Mouse (Mus musculus): ENCODE results near the gene Grsf1.

Gene Grsf1

GRCm38 (mm10) chr5:88688583-88689187 is 12.7 kb upstream of the Grsf1 start:
- no peak for DNase-seq (ENCODE audit: low spot score in 2 of 2)

DNA sequence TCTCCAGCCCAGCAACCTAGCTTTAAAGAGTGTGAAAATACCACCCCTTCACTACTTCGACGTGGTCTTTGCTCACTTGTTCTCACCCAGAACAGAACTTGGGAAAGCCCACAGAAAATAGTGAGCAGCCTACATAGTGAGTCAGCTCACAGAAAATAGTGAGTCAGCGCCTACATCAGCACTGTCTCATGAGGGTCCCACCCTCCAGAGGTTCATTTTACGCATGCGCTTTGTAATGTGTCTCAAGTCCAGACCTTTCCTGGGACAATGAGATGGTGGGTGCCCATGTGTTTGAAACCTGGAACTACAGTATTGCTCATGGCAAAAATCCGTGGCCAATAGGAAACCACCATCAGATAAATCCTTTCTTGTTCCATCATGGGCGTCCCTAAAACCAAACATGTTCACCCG is 12.0 kb upstream of the Grsf1 start:
- DNase-seq (ENCODE audit: low spot score in 2 of 2): no peak

DNA sequence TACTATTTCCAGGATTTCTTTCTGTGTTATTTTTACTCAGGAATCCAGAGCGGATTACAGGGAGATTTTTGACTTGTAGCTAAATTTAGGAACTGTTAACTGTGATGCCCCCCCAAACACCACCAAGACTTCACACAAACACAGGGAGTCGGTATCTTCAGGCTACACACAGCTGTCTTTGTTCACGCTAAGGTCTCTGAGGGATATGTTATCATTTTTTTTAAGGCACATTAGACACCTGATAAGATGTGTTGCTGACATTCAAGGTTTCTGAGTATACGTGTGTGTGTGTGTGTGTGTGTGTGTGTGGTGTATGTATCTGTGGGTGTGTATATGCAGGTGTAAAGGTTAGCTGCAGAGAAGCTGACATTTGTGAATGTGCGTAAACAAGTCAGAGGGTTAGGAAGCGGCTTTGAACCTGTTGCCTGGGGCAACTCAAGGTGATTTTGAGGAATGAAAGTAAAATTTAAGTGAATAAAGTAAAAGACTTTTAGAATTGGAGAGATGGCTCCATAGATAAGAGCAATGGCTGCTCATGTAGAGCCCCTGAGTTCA is 9.9 kb upstream of the Grsf1 start:
- no peak for DNase-seq (ENCODE audit: low spot score in 2 of 2)

DNA sequence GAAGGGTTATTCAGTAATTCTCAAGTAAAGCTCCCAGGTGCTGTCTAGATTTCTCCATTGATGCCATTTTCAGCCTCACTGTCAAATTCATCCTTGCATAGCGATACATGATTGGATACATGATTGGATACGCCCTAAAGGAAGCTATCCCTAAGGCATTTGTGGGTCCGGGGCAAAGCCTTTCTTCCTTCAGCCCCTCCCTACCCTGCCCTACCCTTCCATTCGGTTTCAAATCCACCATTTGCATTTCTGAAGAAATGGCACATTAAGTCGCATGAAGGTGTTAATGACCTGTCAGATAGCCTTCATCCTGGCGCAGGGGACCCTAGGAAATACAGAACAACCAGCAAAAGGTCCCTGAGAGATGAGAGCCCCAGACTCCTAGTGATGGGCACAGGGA is 9.3 kb upstream of the Grsf1 start:
- no peak for DNase-seq (ENCODE audit: low spot score in 2 of 2)

DNA sequence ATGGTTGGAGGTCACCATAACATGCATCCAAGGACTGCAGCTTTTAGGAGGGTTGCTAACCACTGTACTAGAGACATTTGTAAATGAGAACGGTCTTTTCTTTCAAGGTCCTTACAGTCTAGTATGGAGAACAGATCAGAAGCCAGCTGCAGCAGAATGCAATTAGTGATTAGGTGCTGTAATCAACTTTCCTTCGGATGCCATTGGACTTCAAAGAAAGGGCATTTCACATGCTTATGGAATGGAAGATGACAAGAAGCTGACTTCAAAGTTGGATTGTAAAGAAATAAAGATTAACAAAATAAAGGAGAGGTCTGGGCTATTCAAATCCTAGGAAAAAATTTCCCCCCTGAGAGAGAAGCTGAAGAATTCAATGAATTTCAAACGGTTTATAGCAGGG is 8.3 kb upstream of the Grsf1 start:
- DNase-seq (ENCODE audit: low spot score in 2 of 2): no peak

DNA sequence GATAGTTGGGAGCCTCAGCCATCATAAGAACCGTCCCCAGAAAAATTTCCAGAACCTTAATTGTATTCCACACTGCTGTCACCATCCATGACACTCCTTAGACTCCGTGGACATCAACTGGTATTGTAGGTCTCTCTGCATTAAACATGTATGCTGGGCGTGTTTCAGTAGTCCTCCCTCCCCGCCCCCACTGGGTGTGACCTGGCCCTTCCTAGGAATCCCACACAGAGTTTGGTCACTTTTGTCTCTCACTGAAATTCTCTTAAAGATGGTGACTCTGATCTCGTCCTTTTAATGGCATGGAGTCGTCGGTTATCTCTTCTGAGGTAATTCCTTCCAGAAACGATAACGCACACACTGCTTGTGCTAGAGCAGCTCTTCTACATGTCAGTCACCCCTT is 7.7 kb upstream of the Grsf1 start:
- DNase-seq (ENCODE audit: low spot score in 2 of 2): no peak

DNA sequence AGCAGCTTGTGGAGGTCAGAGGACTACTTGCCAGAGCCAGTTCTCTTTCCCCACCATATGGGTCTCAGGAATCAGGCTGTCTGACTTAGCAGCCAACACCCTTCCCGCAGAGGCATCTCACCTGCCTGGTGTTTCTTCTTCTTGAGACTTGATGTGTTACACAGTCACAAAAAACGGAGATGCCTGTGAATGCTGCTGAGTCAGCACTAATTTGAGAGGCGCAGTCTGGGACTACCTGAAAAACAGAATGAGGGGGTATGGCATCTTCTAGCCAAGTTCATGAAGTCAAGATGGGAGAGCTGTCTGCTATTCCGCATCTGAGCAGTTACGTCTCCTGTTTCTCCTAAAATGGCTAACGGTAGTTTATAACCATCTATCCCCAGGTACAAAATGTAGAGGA is 4.6 kb upstream of the Grsf1 start:
- no peak for DNase-seq (ENCODE audit: low spot score in 2 of 2)

DNA sequence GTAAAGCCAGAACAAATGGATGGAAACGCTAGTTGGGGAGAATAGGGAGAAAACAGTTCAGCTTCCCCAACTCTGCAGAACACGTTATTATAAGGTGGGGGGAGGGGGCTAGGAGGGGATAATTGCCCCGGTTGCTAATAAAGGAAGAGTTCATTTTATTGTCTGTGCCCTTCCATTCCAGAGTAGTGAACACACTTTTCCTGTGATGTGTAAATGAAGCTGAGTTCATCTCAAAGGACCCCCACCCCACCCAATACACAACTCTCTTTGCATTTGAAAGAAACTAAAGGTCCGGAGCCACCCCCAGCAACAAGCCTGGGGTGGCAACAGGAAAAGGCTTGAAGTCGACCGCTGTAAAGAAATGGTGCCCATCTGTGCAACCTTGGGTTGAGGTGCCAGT is 3.4 kb upstream of the Grsf1 start:
- no peak for DNase-seq (ENCODE audit: low spot score in 2 of 2)

- no peak for DNase-seq (ENCODE audit: low spot score in 2 of 2)
Measured at GRCm38 (mm10) chr5:88678929-88679328, 3.0 kb upstream of the Grsf1 start.

DNA sequence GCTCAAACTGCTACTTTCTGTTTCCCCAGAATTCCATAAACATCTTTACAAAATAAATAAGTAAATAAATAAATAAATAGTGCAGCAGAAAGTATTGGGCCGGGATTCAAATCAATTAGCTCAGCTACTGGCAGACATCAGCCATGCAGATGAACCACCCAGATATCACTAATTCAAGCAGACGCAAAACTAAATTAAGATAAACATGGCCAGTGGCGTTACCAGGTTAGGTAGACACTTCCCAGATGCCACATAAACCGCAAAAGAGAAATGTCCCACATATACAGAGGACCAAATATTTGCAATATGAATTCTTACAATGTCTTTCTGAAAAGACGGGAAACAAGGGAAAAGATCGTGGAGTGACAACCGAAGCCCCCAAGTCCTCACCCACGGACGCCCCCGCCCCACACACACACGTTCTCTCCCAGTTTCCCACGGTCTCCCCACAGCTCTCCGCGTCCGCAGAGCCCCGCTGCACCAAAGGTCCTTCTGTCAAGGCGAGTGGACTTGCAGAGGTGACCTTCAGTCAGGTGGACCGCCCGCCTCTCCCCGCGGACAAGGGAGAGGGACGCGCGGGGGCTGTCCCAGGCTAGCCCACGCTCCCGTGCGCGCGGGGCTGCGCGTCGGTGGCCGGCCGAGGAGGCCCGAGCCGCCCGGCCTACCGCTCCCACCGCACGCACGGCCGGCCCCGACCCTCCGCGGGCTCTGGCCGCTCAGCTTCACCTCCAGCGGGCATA is 1.1 kb downstream of the Grsf1 start:
- peak in 1 of 2 experiments; percentile 26 for DNase-seq (ENCODE audit: low spot score in 2 of 2)

DNA sequence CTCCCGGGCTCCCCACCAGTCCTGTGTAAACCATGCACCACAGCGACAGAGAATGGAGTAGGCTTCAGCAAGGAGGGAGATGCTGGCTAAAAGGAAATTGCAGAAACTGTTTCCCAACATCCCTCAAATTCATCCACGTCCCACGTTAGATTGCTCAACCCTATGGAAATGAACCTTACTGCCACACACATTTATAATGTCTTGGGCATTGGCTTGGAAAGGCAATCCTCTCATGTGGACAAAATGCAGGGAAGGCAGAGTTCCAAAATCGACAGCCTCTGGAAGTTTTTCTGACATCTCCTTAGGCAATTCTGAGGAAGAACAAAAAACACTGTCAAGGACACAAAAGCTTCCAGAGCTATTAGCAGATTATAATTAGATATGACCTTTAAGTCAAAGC is 12.1 kb downstream of the Grsf1 start:
- no peak for DNase-seq (ENCODE audit: low spot score in 2 of 2)

- DNase-seq (ENCODE audit: low spot score in 2 of 2): no peak
Measured at GRCm38 (mm10) chr5:88663151-88663550, 12.8 kb downstream of the Grsf1 start.

DNA sequence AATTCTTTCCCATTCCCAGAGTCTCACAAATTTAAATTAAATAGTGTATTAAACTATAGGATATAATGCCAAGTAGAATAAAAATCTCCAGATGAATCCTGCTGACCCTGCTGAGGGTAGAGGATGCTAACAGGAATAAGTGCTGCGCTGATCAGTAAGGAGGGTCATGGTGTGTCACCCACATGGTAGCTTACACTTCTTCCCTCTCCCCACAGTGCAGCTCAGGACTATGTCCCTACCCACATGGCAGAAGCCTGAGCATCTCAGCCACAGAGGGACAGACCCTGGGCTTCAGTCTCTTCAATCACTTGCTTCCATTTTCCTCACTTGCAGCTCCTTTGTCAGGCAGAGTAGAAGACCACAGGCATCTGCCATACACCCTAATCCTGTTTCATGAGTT is 18.1 kb downstream of the Grsf1 start:
- no peak for DNase-seq (ENCODE audit: low spot score in 2 of 2)

- no peak for DNase-seq (ENCODE audit: low spot score in 2 of 2)
Measured at GRCm38 (mm10) chr5:88652589-88652988, 23.4 kb downstream of the Grsf1 start.

GRCm38 (mm10) chr5:88649250-88650173 is 26.5 kb downstream of the Grsf1 start:
- DNase-seq (ENCODE audit: low spot score in 2 of 2): no peak

GRCm38 (mm10) chr5:88645405-88645804 is 30.6 kb downstream of the Grsf1 start:
- DNase-seq (ENCODE audit: low spot score in 2 of 2): no peak

DNA sequence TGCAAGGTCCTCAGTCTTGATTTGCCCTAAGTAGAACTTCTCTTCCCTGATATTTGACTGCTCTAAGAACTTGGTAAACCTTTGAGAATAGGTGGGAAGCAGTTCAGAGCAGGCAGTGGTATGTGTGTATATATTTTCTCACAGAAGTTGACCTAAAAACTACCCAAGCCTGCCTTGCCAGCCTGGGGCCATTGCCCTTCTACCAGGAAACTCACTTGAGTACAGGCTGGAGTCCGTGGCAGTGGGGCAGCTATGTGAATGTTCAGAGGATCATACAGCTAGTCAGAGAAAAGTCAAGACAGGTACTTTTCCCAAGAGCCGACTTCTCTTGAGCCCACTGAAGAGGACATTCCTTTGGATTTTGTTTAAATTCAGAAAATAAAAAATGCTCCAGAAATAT is 31.1 kb downstream of the Grsf1 start:
- no peak for DNase-seq (ENCODE audit: low spot score in 2 of 2)

DNA sequence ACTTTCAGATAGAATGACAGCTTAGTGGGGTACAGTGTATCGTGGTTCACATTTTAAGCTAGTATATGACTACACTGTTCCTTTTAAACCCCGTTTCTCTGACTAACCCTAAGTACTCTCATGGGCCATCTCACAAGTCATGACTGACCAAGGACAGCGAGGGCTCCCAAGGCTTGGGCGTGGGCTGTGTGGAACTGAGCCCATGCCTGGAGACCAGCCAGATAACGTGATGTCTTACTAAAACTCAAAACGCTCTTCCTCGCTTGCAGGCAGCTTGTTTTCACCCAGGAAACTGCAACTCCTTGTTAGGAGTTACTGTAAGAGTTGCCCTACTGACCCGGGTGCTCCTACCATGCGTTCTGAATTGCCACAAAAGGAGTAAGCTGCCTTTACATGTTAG is 32.5 kb downstream of the Grsf1 start:
- DNase-seq (ENCODE audit: low spot score in 2 of 2): peak in 1 of 2 experiments; percentile 23

DNA sequence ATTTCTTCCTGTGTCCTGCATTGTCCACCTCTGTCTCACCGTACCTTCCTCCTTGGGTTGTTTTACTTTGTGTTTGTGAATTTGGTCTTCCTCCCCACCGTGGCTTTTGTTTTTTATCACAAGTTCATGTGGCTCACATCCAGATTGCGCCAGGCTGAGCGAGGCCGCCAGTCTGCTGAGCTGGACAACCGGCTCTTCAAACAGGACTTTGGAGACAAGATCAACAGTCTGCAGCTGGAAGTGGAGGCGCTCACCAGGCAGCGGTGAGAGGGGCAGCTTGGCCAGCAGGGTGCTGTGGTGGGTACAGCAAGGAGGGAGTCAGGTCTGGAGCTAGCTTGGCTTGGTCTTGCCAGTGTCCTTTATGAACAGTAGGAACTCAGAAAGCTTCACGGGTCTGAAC is 33.2 kb downstream of the Grsf1 start:
- no peak for DNase-seq (ENCODE audit: low spot score in 2 of 2)

- DNase-seq (ENCODE audit: low spot score in 2 of 2): no peak
Measured at GRCm38 (mm10) chr5:88634076-88634475, 41.9 kb downstream of the Grsf1 start.

GRCm38 (mm10) chr5:88632463-88632862 is 43.5 kb downstream of the Grsf1 start:
- no peak for DNase-seq (ENCODE audit: low spot score in 2 of 2)

- DNase-seq (ENCODE audit: low spot score in 2 of 2): no peak
Measured at GRCm38 (mm10) chr5:88631545-88631944, 44.4 kb downstream of the Grsf1 start.

Data from urinary bladder, postnatal 4 days (tissue).